Mouse (Mus musculus) gastrocnemius, adult 8-10 months (tissue): ENCODE data around the gene Cog5. TPM values are rescaled to one million over a fixed set of nuclear protein-coding genes. Genes with fewer than 3 reads are reported as not detected.

Experiments used
- DNase-seq, 2 experiments: peaks; one replicate each; pipeline ENCODE4 v3.0.0; 2022; ENCODE audit warnings: low spot score in 2 of 2
- total RNA-seq, 4 experiments: library from RNA; stranded (reverse); gene quantifications; 2 replicates each; pipeline ENCODE4 v1.2.4; 2022

The Cog5 gene
- total RNA-seq, 4 experiments from 2014 or later: 33.3 to 44.0 (median 36.5) TPM

DNA sequence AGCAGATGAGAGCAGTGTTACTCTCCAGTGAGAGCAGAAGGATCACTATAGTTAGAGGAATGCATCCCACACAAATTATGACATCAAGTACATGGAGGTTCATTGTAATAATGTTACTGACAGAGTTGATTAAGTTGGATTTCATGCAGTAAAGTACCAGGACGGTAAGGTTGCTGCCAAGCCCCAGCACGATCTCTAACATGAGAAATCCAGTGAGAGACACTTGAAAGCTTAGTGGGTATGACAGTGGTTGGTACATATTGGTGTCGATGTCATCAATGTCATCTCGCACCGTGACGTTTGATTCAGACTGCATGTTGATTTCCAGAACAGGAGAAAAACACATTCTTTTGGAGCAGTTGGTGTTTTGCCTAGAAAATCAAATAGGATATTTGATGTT, 55.0 kb downstream of the Cog5 start:
- no peak for DNase-seq

DNA sequence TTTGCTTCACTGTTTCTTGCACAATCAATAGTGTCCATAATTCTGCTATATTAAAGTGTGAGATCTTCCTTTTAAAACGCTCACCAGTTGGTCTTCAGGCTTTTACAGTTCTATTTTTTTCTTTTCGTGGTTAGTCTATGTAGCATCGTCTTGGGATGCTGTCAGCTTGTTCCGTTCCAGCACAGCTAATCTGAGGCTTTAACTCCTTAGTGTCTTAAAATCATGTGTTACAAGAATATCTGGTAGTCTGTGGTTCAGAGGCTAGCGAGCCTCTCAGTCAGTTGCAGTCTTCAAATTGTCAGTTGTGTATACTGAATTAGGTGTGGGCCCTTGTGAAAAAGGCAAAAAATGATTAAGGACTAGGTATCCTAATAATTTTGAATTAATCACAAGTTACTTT, 57.6 kb downstream of the Cog5 start:
- no peak for DNase-seq

GRCm38 (mm10) chr12:31712727-31713126, 58.1 kb downstream of the Cog5 start:
- DNase-seq: no peak

GRCm38 (mm10) chr12:31713600-31713999, 58.9 kb downstream of the Cog5 start, which contains the start of gene Gpr22:
Gene Gpr22 (minus strand): TSS chr12:31713947.
- no peak for DNase-seq

DNA sequence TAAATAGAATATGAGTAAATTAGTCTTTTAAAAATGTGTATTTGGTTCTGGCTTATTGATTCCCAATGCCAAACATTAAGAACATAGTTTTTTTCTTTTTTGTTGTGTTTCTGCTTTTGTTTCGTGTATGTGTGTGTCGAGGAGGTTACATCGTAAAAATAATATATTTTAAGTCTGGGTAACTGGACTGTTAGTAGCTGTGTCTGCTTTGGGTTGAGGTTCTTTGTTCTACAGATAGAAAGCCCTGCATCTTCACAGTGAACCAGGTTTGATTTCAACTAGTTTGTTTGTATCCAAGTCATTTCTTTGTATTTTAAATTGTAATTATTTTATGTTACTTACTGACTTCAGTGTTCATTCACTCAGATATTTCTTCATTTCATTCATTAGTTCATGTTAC, 59.4 kb downstream of the Cog5 start:
- no peak for DNase-seq

GRCm38 (mm10) chr12:31719586-31720275, 65.1 kb downstream of the Cog5 start:
- DNase-seq: no peak

GRCm38 (mm10) chr12:31724576-31724975, 69.9 kb downstream of the Cog5 start:
- no peak for DNase-seq

DNA sequence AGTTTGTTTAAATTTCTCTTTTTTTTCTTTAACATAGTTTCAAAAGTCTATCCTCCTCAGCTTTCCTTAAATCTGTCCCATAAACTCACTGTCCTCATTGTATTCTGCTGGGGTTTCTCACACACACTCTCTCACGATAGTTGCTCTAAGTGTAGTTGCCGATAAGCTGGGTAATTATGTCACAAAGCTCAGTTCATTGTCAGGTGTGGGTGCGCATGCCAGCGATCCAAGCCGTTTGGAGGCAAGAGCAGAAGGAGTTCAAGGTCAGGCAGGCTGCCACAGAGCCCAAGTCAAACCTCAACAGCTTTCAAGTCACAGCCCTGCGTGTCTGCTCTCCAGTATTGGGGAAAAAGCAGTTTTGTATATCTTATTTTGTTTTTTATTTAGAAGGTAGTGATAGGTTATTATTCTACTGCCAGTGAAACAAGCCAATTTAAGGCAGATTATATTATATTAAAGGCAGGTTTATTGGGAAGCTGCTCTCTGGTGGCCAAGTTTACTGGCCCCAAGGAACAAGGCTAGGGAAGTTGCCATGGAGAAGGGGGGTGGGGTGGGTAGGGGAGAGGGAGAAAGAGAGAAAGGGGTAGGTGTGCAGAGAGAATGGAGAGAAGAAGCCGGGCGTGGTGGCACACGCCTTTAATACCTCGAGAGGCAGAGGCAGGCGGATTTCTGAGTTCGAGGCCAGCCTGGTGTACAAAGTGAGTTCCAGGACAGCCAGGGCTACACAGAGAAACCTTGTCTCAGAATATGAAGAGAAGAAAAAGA, 71.0 kb downstream of the Cog5 start:
- DNase-seq: no peak

DNA sequence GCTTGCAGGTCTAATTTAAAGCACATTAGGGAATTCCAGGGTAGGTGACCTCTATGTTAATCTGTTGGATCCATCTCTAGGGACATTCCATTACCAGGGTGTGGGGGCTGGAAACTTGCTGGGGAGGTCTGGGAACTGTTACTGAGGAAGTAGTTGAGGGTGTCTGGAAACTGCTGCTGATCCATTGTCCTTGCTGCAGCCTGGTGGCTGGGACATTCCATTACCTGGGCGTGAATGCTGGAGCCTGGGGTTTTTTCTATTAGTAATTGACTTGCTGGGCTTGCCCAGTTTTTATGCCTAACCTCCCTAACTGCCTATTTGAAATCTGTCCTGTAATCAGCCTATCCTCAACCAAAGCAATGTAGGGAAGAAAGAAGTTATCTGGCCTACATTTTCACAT, 72.0 kb downstream of the Cog5 start:
- DNase-seq: no peak

DNA sequence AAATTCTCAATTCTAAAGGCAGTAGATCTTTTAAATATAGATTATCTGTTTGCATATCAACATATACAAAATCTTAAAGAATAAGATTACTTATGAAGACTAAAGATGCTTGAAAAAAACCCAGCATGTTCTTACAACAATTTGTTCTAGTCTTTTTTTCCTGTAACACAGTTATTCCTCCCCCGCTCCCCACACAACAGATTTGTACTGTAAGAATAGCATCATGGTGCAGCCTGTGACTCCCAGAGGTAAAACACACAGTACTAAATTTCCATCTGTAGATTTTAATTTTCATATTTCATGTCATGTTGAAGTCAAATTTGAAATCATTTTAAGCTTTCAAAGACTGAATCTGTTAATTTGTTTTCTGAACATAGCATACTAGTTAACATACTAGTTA, 75.5 kb downstream of the Cog5 start:
- DNase-seq: no peak

- DNase-seq: no peak
Measured at GRCm38 (mm10) chr12:31734616-31735015, 79.9 kb downstream of the Cog5 start.

GRCm38 (mm10) chr12:31747301-31747700, 92.6 kb downstream of the Cog5 start:
- no peak for DNase-seq

DNA sequence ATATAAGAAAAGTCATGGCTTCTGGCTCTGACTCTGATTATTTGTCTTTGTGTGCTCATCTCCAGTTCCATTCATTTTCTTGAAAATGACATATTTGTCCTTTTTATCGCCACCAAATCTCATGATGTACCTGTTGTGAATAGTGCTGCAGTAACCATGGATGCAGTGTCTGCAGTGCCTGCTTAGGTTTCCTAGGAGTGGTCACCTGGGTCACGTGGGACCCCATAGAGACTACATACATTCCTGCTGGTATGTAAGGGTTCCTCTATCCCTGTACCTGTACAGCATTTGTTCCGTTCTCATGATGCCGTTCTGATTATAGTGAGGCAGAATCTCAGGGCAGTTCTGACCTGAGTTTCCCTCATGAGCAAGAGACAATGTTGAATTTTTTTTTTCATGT, 95.2 kb downstream of the Cog5 start:
- DNase-seq: no peak

DNA sequence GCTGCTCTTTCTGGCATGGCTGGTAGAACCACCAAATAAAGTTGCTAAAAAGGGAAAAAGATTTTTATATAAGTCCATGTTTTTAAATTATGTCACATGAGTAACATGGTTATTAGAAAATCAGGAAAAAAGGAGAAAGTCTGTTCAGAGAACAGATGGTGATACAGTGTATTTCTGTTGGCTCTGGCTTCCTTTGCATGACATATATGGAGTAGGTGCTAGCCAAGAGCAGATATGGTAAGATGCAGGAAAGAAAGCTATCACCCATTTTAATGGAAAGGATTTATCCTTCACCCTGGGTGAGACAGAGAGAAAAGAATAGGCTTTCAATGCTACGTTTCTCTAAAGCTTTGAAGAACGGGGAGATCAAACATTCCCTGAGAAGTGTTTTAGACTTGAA, 99.8 kb downstream of the Cog5 start:
- DNase-seq: no peak

- no peak for DNase-seq
Measured at GRCm38 (mm10) chr12:31755885-31756755, 101.5 kb downstream of the Cog5 start.

- DNase-seq: no peak
Measured at GRCm38 (mm10) chr12:31773612-31774011, 118.9 kb downstream of the Cog5 start.

DNA sequence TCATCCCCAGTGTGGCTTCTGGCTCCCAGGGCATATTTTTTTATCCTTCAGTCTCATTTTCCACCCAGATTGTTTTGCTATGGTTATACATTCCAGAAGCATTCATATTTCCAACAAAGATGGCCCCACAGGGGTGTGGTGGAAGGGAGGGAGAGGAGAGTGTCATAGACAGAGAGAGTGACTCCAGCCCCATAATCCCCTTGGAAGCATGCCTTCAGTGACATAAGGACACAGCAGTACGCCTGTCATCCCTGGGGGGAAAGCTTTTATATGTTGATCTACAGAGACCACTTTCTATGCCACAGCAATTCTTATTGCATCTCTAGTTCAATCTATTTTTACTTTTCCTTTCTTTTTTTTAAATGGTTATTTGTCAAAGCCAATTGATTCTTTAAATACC, 129.6 kb downstream of the Cog5 start:
- DNase-seq: no peak

GRCm38 (mm10) chr12:31788530-31788929, 133.9 kb downstream of the Cog5 start:
- no peak for DNase-seq

- DNase-seq: no peak
Measured at GRCm38 (mm10) chr12:31806410-31807154, 151.9 kb downstream of the Cog5 start.

- DNase-seq: no peak
Measured at GRCm38 (mm10) chr12:31818051-31818461, 163.4 kb downstream of the Cog5 start.

DNA sequence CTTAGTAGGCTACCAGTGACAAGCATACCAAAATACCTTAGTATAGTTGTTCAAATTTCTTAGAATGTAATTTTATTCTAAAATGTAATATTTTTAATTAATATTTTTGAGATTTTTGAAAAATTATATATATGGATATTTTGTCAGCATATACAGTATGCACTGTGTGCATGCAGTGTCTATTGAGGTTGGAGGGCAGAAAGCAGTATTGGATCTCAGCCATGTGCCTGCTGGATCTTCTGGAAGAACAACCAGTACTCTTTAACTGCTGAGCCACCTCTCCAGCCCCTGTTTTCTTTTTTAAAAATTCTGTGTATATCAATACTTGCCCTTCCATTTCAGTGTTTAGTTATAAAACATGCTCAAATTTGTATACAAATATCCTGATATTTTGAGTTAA, 164.4 kb downstream of the Cog5 start:
- no peak for DNase-seq
